ENCODE assay signal across 8 mouse cellular contexts in the genomic region with DNA sequence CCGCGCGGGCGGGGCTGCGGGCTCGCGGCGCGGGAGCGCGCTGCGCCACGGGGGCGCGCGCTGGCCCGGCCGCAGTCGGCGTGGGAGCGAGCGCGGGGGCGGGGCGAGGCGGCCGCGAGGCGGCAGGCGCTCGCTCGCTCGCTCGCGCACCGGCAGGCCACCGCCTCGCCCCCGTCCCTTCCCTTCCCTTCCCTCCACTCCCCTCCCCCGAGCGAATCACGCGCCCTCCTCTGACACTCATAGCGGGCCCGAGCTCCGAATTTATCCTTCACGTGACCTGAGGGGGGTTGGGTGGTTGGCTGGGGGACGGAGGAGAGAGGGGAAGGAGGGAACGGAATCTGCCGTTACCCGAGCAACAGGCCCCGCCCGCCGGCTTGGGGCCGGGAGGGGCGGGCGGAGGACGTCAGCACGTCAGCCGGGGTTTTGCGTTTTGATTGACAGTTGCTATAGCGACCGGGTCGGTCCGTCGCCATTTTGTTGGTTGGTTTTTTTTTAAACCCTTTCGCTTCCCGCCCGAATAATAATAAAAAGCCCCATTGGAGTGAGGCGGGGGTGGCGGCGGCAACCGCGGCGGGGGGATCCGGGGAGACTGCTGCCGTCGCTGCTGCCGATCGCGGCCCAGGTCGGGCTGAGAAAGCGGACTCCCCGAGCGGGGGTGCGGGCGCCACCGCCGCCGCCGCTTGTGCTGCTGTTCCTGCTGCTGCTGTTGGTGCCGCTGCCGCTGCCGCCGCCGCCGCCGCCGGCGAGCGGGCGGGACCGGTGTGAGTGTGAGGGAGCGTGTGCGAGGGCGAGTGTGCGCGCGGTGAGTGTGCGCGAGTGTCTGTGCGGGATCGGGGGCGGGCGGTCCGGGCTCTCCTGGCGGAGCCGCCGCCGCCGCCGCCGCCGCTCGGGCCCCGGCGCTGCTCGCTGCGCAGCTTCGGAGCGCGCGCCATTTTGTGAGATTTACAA. TPM values are rescaled to one million over a fixed set of nuclear protein-coding genes. Genes with fewer than 3 reads are reported as not detected.
DNase-seq lines count a peak whose midpoint lies in the region; ATAC-seq and TF ChIP-seq lines count a peak whose summit lies in the region.

A gene (plus strand): TSS at position 782 of the 948 bp plus-strand sequence.

- peak within 1 kb of the TSS; percentile 58 for H3K4me3 ChIP-seq in cortical plate, adult 2 months (ENCODE audit: insufficient read depth, low read length)
- H3K4me3 ChIP-seq in megakaryocyte, embryonic 14.5 days (replicated peaks): peak within 1 kb of the TSS; percentile 99

- H3K4me1 ChIP-seq in cortical plate, adult 2 months (ENCODE audit: control insufficient read depth, insufficient read depth, low read length): peaks cover 7% of the 10 kb centered on the region
- peaks cover 67% of the 10 kb centered on the region for H3K4me1 ChIP-seq in megakaryocyte, embryonic 14.5 days

- no peaks in the 10 kb centered on the region for H3K27me3 ChIP-seq in megakaryocyte, embryonic 14.5 days (replicated peaks)

- H3K9me3 ChIP-seq in megakaryocyte, embryonic 14.5 days: no peaks in the 10 kb centered on the region

- peak within 1 kb of the TSS; percentile 98 for H3K27ac ChIP-seq in cortical plate, adult 2 months (ENCODE audit: insufficient read depth, low read length)

- TF ChIP-seq POLR2A in cortical plate, adult 2 months (IDR thresholded peaks at IDR 0.05; ENCODE audit: extremely low read depth, insufficient read depth, low read length): no peak

- TF ChIP-seq CTCF in cortical plate, adult 2 months (IDR thresholded peaks at IDR 0.05; ENCODE audit: extremely low read depth, insufficient read depth, low read length): no peak

- ATAC-seq in activated CD4-positive, CD25-positive, alpha-beta regulatory T cell, adult 4 months: peak; percentile 86

- DNase-seq in gastrocnemius, adult 8-10 months (ENCODE audit: low spot score in 2 of 2): peak; percentile 97 to 98
- DNase-seq in hindlimb bud, embryonic 11.5 days (ENCODE audit: extremely low spot score, low read depth, low spot score): peak; percentile 98
- DNase-seq in left cerebral cortex, adult 8-10 months (ENCODE audit: low spot score in 2 of 2): peak; percentile 93 to 99
- peak; percentile 99 for DNase-seq in right cerebral cortex, postnatal 10 days (ENCODE audit: low spot score in 2 of 2)
- DNase-seq in urinary bladder, postnatal 25 days (ENCODE audit: low spot score): peak; percentile 99

- peaks cover 35% of the 10 kb centered on the region for H3K36me3 ChIP-seq in megakaryocyte, embryonic 14.5 days (replicated peaks; ENCODE audit: low read length)

RNA-seq across cellular contexts. Expression of the gene that starts here (rescaled TPM):
- 10 to 100 TPM; 19.2 to 25.6 TPM for polyA plus RNA-seq in activated CD4-positive, CD25-positive, alpha-beta regulatory T cell, adult 4 months (2017; shearing (Covaris generic))
- 41.2 and 41.3 TPM in 2 replicates for polyA plus RNA-seq in cortical plate, adult 2 months (2012; rRNA removed)
- 100 to 1,000 TPM in 3 of 4 experiments, 10 to 100 TPM in 1; 95.4 to 131 (median 109) TPM for total RNA-seq in gastrocnemius, adult 8-10 months (2022)
- 100 to 1,000 TPM in 2 of 4 experiments, 10 to 100 TPM in 2; 92.8 to 110 (median 102) TPM for total RNA-seq in left cerebral cortex, adult 8-10 months (2022)
- 5.9 and 6.5 TPM in 2 replicates for polyA plus RNA-seq in megakaryocyte, embryonic 14.5 days (2012; ENCODE audit: insufficient read depth, low replicate concordance)

Comparison
In these comparisons a context has a peak if more than half of its experiments do, and no peak if none do; other contexts are left out.
1. Peak in every context shown above with its lines: DNase-seq, ATAC-seq, H3K4me3 ChIP-seq and H3K27ac ChIP-seq.